Mouse (Mus musculus) cerebellum, postnatal 10 days (tissue): ENCODE measurements around the gene Npnt.
A peak's percentile ranks its signal among the peaks of the same experiment; 100 is the strongest.

ENCODE experiments used
- DNase-seq, 2 experiments: peaks; one replicate each; pipeline ENCODE4 v3.0.0; 2021; ENCODE audit warnings: mixed read lengths in 2 of 2

Npnt gene

GRCm38 (mm10) chr3:132949791-132950528, at the start of gene Npnt:
Gene Npnt (minus strand): TSS chr3:132950291.
- DNase-seq = peak; percentile 38 to 42

GRCm38 (mm10) chr3:132996299-132996698, 46.2 kb upstream of the Npnt start:
- DNase-seq = no peak

GRCm38 (mm10) chr3:132995904-132996267, 45.8 kb upstream of the Npnt start:
- DNase-seq = no peak

- DNase-seq = no peak
Observed at GRCm38 (mm10) chr3:132995172-132995903, 45.2 kb upstream of the Npnt start.

GRCm38 (mm10) chr3:132986188-132986587, 36.1 kb upstream of the Npnt start:
- no peak for DNase-seq

- no peak for DNase-seq
Observed at GRCm38 (mm10) chr3:132983845-132984485, 33.9 kb upstream of the Npnt start.

GRCm38 (mm10) chr3:132981968-132982367, 31.9 kb upstream of the Npnt start:
- DNase-seq = no peak

GRCm38 (mm10) chr3:132979781-132980461, 29.8 kb upstream of the Npnt start:
- DNase-seq = no peak

GRCm38 (mm10) chr3:132966255-132966654, 16.2 kb upstream of the Npnt start:
- no peak for DNase-seq

- no peak for DNase-seq
Observed at GRCm38 (mm10) chr3:132964715-132965507, 14.8 kb upstream of the Npnt start.

- no peak for DNase-seq
Observed at GRCm38 (mm10) chr3:132962631-132963361, 12.7 kb upstream of the Npnt start.

- DNase-seq = no peak
Observed at GRCm38 (mm10) chr3:132950529-132950880, 414 bp upstream of the Npnt start.

- DNase-seq = peak in 1 of 2 experiments; percentile 44
Observed at GRCm38 (mm10) chr3:132949380-132949790, 706 bp downstream of the Npnt start.

- no peak for DNase-seq
Observed at GRCm38 (mm10) chr3:132948298-132948795, 1.7 kb downstream of the Npnt start.

- DNase-seq = no peak
Observed at GRCm38 (mm10) chr3:132946086-132946485, 4.0 kb downstream of the Npnt start.

- DNase-seq = peak in 1 of 2 experiments; percentile 17
Observed at GRCm38 (mm10) chr3:132945669-132946068, 4.4 kb downstream of the Npnt start.

- no peak for DNase-seq
Observed at GRCm38 (mm10) chr3:132944609-132945008, 5.5 kb downstream of the Npnt start.

GRCm38 (mm10) chr3:132944193-132944592, 5.9 kb downstream of the Npnt start:
- no peak for DNase-seq

GRCm38 (mm10) chr3:132942778-132943177, 7.3 kb downstream of the Npnt start:
- no peak for DNase-seq

GRCm38 (mm10) chr3:132940181-132940990, 9.7 kb downstream of the Npnt start:
- no peak for DNase-seq

- DNase-seq = no peak
Observed at GRCm38 (mm10) chr3:132939006-132939405, 11.1 kb downstream of the Npnt start.
